Mouse (Mus musculus): ENCODE measurements around the gene Ccdc88c.

Gene Ccdc88c

DNA sequence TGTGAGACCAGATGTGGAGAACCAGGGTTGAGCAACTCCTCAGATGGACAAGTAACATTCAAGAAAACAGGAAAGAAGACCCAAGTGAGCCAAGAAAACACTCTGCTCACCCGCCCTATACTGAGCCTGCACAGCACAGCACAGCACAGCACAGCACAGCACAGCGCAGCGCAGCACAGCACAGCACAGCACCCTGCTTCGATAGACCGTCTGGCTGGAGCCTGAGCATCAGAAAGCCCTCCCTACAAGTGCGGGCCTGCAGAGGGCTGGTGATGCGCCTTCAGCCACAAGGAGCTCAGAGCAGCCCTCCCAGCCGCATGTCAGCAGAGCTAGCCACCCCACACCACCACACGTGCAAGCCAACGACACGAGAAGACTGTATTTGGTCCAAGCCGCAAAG, 61.5 kb downstream of the Ccdc88c start:
- DNase-seq (ENCODE audit: low spot score) = no peak

DNA sequence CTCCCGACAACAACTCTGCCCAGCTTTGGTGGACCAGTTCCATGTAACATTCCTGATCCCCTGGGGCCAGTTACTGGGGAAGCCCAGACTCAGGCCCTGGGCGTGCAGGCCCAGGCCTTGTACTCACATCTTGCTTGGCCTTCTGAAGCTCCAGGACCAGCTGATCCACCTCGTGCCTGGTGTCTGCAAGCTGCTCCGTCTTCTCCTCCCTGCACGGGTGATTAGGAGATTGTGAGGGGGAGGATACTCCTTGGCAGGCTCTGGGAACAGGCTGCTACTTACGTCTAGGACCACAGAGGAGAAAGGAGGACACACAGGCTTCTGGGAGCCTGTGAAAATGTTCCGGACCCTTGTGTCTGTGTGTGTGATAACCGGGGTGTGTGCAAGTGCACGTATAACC, 62.6 kb downstream of the Ccdc88c start:
- DNase-seq (ENCODE audit: low spot score) = no peak

DNA sequence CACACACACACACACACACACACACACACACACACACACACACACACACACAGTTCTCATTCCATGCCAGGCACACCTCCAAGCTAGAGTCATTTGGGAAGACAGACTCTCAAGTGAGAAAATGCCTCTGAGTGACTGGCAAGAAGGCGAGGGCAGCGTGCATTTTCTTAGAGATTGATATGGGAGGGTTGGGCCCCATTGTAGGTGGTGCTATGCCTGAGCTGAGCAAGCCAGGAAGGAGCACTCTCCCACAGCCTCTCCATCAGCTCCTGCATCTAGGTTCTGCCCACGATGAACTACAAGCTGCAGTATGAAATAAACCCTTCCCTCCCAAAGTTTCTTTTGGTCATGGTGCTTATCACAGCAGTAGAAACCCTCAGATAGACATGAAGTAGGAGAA, 63.6 kb downstream of the Ccdc88c start:
- DNase-seq (ENCODE audit: low spot score) = no peak

DNA sequence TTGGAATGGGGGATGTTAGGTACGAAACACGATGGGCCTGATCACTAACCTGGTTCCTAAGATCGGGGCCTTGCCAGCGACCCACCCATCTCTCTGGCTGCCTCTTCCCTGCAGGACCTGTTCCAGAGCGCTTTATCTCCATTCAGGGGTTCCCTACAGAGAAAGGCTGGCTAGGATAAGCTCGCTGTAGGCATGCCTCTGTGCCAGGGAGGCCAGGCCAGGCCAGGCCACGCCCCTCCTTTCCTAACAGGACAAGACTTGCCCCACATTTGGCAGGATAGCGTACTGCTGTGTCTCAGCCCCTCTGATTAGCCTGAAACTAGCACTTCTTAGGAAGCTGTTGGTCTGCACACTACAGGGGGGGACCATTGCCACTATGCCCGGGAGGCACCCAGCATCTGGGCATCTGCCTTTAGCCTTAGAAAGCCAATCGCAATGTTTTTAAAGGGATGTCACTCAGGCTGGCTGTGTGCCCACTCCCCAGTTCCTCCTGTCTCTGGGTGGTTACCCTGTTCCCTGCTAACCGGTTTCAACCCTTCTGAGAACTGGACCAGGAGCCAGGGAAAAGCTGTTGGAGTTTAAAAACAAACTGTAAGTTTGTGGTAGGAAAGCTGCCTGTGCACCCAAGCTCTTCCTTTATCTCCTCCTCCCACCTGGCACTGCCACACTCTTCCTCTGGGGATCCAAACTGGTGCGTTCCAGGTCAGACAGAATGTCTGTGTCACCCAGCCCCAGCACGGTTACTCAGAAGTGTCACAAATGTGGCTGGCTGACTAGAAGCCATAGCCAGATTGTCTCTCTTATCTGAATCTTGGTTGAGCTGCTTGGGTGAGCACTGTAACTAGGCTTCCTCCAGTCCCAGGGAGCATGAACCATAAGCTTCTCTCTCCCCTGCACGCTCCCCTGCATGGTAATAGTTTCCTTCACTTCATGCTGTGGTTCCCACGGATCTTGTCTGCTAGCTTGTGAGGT, 69.9 kb downstream of the Ccdc88c start:
- no peak for DNase-seq (ENCODE audit: low spot score)

DNA sequence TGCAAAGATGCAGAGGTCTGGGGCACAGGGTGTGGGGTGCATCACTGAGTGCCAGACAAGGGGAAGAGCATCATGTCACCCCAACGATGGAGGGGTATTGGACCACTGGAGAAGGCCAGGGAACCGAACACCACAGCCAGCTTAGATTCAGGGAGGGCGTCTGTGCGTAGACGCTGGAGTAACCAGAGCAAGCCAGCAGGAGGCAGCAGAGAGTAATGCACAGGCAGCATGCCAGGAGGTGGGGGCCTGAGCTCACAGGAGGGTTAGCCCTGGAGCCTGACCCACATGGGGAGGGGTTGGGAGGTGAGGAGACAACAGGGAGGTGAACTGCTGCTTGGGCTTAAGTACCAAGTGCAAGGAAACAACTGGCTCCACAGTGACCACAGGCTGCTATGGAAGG, 70.8 kb downstream of the Ccdc88c start:
- peak; percentile 71 for DNase-seq (ENCODE audit: low spot score)

DNA sequence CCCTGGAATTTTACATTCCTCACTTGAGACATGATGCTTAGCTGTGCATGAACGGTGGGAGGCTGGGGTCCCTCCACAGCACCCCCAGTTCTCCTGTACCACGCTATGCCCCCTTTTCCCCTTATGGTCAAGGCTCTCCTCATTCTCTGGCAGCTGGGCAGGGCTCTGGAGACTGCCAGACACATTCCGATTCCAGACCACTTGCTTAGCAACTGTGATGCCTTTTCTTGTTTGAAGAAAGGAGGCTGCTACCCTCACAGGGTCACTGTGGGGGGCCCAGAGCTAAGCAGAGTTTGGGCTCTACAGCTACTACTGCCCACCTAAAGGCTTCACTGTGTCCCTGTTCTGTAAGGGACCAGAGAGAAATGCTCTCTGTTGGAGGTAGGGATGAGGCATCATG, 71.6 kb downstream of the Ccdc88c start:
- no peak for DNase-seq (ENCODE audit: low spot score)

DNA sequence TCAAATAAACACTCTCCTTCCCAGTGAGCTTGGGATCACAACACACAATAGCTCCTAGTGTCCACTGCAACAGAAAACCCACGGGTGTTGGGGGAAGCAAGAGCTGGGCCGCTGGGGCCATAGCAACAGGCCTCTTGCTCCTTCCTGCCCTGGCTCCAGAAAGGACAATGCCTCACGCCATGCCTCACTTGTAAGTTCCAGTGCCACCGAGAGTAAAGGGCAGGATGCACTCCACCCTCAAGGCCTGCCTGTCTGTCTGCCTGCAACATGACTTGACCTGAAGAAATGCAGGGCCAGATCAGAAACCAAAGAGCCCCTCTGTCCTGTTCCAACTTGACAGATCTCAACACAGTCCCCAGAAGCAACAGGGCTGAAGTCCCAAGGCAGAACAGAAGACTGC, 72.0 kb downstream of the Ccdc88c start:
- no peak for DNase-seq (ENCODE audit: low spot score)

DNA sequence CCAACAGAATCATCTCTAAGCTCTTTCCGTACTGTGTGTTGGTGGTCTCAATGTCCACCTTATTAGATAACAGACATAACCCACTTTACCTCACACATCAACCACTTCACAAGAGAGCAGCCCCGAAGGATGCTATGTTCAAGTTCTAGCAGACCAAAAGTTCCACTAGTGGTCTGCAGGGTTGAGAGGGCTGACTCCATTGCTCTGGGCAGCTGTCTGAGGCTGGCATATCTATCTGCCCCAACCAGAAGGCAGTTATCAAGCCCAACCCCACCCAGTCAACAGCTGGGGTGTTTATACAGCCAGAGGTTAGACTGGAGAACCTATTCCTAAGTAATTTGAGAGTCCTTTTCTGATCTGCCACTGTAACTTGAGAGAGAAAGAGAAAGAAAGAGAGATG, 72.8 kb downstream of the Ccdc88c start:
- DNase-seq (ENCODE audit: low spot score) = no peak

DNA sequence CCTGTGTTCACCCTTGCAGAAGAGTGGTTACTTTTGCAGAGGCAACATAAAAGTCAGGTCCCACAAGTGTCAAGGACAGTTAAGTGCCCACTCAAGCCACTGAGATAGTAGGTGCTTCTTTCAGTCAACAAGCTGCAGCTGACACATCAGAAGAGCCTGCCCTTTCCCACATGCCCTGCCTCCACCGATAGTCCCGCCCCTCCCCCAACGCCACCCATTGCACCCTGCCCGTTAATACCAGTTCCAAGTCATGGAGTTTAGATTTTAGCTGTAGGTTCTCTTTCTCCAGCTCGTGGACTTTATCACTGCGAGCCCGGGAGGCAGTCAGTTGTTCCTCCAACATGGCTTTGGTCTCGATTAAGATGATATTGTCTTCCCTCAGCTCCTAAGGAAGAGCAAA, 74.9 kb downstream of the Ccdc88c start:
- DNase-seq (ENCODE audit: low spot score) = no peak

DNA sequence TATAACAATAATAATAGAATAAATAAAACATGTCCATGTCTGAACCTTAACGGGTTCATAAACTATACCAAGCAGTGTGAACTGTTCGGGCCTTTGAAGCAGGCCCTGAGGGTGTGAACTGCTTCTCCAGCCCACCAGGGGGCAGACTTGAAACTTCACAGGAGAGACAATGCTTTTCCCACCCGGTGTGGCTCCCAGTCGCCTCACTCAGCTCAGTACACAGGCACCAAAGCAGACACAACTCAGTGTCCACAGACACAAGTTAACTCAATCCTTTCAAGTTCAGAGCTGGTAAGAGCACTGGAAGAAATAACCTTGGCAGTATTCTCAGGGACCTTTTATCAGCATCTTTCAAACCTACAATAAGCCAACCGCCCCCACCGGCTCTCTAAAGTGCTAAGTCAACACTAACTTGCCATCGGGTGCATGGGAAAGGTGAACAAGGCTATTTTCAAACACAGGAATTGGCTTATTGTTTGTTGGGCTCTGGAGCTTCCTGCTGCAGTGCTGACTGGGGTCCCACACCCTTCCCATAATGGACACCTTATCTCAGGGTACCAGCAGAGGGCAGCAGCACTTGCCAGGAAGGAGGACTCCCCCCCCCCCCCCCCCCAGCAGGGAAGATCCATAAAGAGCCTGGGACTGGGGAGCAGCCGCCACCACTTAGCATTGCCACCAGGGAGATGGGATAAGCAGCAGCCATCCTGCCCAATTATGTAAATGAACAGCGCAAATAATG, 76.5 kb downstream of the Ccdc88c start:
- DNase-seq (ENCODE audit: low spot score) = peak; percentile 64

DNA sequence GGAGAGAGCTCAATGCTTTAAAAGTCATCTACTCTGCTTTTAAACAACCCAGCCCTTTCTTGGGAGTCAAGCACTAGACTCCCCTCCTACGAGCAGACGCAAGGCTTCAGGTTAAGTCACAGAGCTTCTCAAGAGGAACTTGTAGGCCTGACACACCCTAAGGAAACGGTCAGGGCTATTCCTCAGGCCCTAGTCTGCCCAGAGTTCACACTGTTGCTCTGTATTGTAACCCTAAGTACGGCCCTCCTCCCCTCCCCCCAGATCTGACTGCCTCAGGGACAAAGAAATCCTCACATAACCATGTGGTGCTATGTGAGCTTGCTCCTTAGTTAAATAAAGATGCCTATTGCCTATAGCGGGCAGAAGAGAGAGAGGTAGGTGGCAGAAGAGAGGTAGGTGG, 79.7 kb downstream of the Ccdc88c start:
- DNase-seq (ENCODE audit: low spot score) = no peak

DNA sequence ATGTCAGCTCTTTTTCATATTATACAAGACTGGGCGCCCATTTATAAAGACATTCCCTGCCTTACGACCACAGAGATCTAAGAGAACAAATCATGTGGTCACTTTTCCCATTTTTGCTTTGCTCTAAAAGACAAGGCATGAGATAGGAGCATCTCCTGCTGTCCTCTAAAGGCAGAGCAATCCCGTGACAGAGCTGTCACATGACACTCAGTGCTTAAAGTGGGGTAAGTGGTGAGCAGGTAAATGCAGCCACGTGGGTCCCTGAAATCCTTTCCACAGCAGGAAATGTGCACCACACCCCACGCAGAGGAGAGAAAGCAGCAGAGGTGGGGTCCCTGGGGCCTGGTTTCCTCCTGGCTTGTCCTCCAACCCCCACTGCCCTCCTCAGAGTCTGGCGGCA, 80.8 kb downstream of the Ccdc88c start:
- no peak for DNase-seq (ENCODE audit: low spot score)

DNA sequence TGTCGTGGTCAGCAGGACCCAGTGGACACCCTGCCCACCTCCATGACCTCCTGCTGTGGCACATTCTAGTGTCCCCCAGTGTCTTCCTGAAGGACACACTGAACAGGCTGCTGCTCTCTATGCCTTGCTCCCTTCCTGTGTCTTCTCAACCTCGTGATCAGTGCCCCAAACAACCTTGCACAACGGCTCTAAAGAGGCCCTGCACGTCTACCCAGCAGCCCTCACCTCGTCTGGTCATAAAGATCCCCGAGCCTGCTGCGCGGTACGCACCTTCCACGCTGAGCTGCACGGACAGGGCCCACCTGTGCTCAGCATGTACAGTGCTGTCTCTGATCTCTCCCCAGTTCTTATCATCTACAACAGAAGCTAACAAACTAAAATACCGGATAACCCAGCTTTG, 82.9 kb downstream of the Ccdc88c start:
- no peak for DNase-seq (ENCODE audit: low spot score)

DNA sequence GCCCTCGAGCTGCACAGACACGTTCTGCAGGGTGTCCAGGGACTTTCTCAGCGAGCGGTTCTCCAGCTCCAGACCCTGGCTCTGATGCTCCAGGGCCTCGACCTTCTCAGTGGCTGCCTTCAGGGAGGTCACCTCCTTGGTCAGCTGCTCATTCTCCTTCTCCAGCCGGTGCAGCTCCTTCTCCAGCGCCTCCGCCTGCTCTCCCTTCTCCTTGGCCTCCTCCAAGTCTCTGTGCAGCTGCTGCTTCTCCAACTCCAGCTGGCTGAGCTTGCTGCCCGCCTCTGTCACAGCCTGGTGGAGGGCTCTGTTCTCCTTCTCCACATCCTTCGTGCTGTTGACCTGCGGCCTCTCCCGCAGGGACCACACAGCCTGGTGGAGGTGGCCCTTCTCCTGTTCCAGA, 83.4 kb downstream of the Ccdc88c start:
- DNase-seq (ENCODE audit: low spot score) = no peak

DNA sequence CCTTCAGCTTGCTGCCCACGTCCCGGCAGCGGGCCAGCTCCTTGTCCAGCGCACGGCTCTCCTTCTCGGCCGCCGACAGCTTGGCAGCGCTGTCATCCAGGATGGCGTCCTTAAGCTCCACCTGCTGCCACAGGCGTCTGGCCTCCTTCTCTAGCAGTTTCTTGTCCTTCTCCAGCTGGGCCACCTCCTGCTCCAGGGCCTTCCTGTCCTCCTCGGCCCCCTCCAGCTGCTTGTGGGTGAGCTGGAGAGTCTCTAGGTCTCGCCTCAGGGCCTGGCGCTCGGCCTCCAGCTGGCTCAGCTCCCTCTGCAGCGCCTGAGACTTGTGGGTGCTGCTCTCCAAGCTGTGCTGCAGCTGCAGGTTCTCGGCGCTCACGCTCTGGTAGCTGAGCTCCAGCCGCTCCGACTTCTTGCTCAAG, 83.9 kb downstream of the Ccdc88c start:
- no peak for DNase-seq (ENCODE audit: low spot score)

DNA sequence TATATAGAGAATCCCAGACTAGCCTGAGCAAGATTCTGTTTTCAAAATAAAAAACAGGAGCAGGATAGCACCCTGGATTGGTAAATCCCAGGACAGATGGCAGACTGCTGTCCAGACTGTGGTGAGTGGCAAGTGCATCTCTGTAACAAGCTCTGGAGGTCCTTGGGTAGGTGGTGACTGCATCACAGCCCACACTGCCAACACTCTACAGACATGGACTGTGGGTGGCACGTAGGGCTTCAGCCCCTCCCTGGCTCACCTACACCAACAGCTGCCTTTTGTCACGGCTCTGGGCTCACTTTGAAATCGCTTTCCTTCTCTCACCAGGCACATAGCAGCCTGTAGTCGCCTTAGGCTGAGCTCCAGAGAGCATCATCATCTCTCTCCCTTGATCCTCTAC, 85.7 kb downstream of the Ccdc88c start:
- no peak for DNase-seq (ENCODE audit: low spot score)

DNA sequence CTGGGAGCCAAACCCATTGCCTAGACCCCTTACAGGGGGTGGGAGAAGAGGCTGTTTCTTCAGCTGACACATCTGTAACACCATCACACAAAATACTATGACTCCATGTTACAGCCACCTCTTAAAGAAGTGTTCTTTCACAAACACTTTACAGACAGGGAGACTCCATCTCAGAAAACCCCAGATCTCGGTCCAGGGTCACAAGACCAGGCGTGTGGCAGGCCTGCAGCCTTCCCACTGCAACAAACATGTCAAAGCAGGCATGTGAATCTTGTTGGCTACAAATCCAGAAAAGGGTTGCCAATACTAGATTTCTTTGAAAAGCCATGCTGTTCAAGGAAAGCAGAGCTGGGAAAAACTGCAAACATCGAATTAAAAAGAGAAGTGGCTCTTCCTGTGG, 87.5 kb downstream of the Ccdc88c start:
- DNase-seq (ENCODE audit: low spot score) = no peak

DNA sequence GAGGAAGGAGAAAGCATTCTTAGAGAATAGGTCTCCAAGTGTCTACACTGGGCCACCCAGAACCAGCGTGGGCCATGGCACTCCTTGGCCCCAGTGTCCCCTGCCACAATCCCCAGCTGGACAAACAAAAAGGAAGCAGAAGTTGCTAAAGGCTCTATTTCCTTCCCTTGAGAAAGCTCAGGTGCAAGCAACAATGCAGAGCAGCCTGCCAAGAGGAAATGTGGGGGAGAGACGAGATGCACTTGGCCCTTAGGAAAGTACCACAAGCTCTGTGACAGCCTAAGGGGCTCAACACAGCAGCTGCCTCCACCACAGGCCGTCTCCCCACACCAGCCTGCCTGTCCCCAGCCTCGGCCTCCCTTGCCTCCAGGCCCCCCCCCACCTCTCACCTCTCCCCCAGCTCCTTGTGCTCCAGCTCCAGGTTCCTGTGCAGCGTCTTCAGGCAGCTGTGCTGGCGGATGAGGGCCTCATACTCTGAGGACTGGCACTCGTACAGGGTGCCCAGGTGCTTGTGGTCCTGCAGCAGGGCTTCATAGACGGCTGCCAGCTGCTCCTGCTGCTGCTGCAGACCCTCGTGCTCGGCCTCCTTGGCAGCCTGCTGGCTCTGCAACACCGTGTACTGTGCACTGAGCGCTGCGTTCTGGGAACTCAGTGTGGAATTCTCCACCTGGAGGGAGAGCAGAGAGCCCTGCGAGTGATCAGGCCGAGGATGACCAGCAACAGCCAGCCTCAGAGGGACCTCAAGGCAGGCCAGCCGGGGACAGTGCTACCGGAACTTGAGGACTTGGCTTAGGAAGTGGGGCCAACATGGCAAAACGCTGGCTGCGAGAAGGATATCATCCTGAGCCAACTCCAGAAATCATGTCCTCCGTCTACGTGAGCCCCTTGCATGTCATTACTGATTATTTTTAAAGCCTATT, 91.2 kb downstream of the Ccdc88c start:
- no peak for DNase-seq (ENCODE audit: low spot score)

DNA sequence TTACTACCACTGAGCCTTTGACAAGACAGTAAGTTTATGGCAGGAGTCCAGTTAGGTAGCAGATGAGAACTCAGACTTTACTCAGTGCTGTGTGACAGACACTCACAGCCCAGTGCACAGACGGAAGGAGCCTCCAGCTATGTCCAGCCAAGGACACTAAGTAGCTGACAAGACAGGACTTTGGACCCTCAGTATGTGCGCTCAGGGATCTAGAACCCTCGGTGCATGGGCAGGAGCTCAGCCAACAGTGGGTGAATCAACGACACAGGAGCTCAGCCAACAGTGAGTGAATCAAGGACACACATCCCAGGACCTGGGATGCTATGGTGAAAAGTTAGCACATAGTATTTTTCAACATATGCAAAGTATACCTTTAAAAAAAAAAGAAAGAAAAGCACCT, 92.1 kb downstream of the Ccdc88c start:
- DNase-seq (ENCODE audit: low spot score) = no peak

DNA sequence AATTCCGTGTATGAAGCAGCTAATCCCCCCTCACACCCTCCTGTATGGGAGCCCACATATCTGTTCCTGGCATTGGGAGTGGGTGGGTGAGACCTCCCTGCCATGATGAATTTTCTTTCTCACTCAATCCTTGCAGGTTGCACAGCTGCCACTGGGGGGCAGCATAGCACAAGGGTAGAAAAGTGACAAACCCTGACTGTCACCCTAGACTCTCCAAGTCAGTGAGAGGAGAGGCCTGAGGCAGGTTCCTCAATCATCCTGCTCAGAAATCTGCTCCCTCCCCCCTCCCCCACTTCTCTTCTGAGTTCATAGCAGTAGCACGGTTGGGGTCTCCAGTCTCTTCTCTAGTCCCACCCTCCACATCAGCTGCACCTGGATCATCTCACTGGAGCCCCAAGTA, 92.7 kb downstream of the Ccdc88c start:
- peak; percentile 69 for DNase-seq (ENCODE audit: low spot score)

DNA sequence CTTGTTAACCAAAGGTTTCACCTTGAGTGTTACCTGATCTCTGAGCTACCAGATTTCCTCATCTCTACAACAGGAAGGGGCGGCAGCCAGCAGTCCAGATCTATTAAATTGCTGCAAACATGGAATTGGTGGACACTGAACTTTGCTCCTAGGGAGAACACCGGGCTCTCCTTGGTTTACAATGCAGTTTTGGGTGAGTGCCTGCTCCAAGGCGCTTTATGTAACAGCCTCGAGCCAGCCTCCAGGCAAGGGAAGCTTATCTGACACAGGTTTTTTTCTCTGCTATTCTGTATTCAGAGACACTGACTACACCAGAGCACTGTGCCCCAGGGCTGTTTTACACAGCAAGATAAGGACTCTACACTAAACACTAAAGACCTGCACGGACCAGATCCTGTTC, 94.1 kb downstream of the Ccdc88c start:
- DNase-seq (ENCODE audit: low spot score) = no peak

DNA sequence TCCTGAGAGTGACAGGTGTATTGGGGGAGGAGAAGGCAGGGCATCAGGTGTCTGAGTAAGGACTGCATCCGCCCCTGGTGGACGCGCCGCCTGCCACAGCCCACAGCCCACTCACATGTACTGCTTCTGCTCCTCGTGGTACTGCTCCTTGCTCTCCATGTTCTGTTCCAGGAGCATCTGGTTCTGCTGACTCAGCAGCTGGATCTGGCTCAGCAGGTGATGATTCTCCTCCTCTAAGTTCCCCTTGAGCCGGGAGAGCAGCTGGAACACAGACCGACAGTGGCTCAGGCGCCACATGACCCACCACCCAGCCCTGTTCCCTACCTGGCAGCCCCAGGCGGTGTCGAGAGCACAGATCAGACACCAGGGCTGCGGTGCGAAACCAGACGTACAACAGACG, 97.2 kb downstream of the Ccdc88c start:
- DNase-seq (ENCODE audit: low spot score) = no peak
